Mouse (Mus musculus) lung, embryonic 15.5 days (tissue): ENCODE results near the gene Asphd1. TPM values are rescaled to one million over a fixed set of nuclear protein-coding genes. Genes with fewer than 3 reads are reported as not detected.

ENCODE experiments used
- ATAC-seq: fragments of 200-750 bp; cut with Nextera tagmentation; 2 replicates; pipeline ENCODE4 v1.8.0; 2017; ENCODE audit warnings: moderate number of reproducible peaks, borderline replicate concordance; ENCODE audit not compliant: low FRiP score, low TSS enrichment; ENCODE audit errors: extremely low read depth
- H3K27ac ChIP-seq: fragments of 300-500 bp; sonication (generic); 2 replicates; pipeline ENCODE4 v1.5.1; 2015; ENCODE audit warnings: moderate library complexity, mild to moderate bottlenecking, inconsistent platforms
- H3K27me3 ChIP-seq: fragments of 300-500 bp; sonication (generic); 2 replicates; pipeline ENCODE4 v1.6.1; 2015; ENCODE audit warnings: inconsistent platforms
- H3K36me3 ChIP-seq: fragments of 300-500 bp; sonication (generic); 2 replicates; pipeline ENCODE4 v1.6.1; 2015; ENCODE audit warnings: inconsistent platforms
- H3K4me1 ChIP-seq: fragments of 300-500 bp; sonication (generic); 2 replicates; pipeline ENCODE4 v1.6.1; 2015; ENCODE audit warnings: inconsistent platforms
- H3K4me2 ChIP-seq: fragments of 300-500 bp; sonication (generic); 2 replicates; pipeline ENCODE4 v1.6.1; 2015; ENCODE audit warnings: inconsistent platforms, mild to moderate bottlenecking, moderate library complexity
- H3K4me3 ChIP-seq: fragments of 300-500 bp; sonication (generic); 2 replicates; pipeline ENCODE4 v1.5.1; 2015; ENCODE audit warnings: mild to moderate bottlenecking, inconsistent platforms
- H3K9ac ChIP-seq: fragments of 300-500 bp; sonication (generic); 2 replicates; pipeline ENCODE4 v1.6.1; 2015; ENCODE audit warnings: inconsistent platforms
- H3K9me3 ChIP-seq: fragments of 300-500 bp; sonication (generic); 2 replicates; pipeline ENCODE4 v1.6.1; 2016; ENCODE audit warnings: inconsistent platforms
- WGBS: fragments of 180-500 bp; shearing (Covaris S2); methylation state at CpG from one replicate; pipeline ENCODE4 v1.1.7; 2015; 5-methylcytosine and 5-hydroxymethylcytosine counted together
- polyA plus RNA-seq: library from polyadenylated mRNA; unstranded; fragments of >200 nt; fragmentation: Nextera tagmentation; extraction: Ambion mirVana; gene quantifications from 2 replicates; pipeline ENCODE4 v1.2.1, GENCODE M21; 2015

The Asphd1 gene
- polyA plus RNA-seq, 1 experiment from 2014 or later, result 0.09 TPM

- Histone ChIP-seq H3K27me3 (peaks cover 38% of the 10 kb centered on the region), H3K9me3 (no peaks in the 10 kb centered on the region), H3K4me3 (peak within 1 kb of the TSS; percentile 37), H3K36me3 (no peaks in the 10 kb centered on the region), H3K9ac (no peak within 1 kb of the TSS), H3K27ac (no peak within 1 kb of the TSS), H3K4me2 (peak within 1 kb of the TSS; percentile 84), H3K4me1 (peaks cover 12% of the 10 kb centered on the region)
- peak; percentile 86 for ATAC-seq
- WGBS, result under 1% methylated on average over 42 of the region's 42 CpGs
These were observed 638 bp upstream of the Asphd1 start, which contains the start of gene Sez6l2 for GRCm38 (mm10) chr7:126949793-126950646. Sez6l2 (plus strand) TSS chr7:126950563.

GRCm38 (mm10) chr7:126948626-126949025 is 756 bp downstream of the Asphd1 start:
- Histone ChIP-seq H3K9ac (no peak overlapping the region), H3K27ac (no peak overlapping the region), H3K9me3 (no peaks in the 10 kb centered on the region), H3K4me3 (no peak overlapping the region), H3K36me3 (no peaks in the 10 kb centered on the region), H3K4me2 (no peak overlapping the region), H3K4me1 (peaks cover 12% of the 10 kb centered on the region), H3K27me3 (peaks cover 38% of the 10 kb centered on the region)
- WGBS, result 71% methylated on average over 10 of the region's 10 CpGs
- no peak for ATAC-seq

- ATAC-seq, result no peak
- no peak overlapping the region for H3K4me2 ChIP-seq
- H3K27ac ChIP-seq, result no peak overlapping the region
- H3K4me1 ChIP-seq, result peaks cover 12% of the 10 kb centered on the region
- no peak overlapping the region for H3K9ac ChIP-seq
- no peak overlapping the region for H3K4me3 ChIP-seq
- peaks cover 17% of the 10 kb centered on the region for H3K27me3 ChIP-seq
- no peaks in the 10 kb centered on the region for H3K9me3 ChIP-seq
- 42% methylated on average over 3 of the region's 3 CpGs for WGBS
- peaks cover 3% of the 10 kb centered on the region; the same call in 1 of the 2 replicates for H3K36me3 ChIP-seq
These were observed 2.9 kb downstream of the Asphd1 start for GRCm38 (mm10) chr7:126946530-126946929.

- Histone ChIP-seq H3K27me3 (no peaks in the 10 kb centered on the region), H3K36me3 (peaks cover 8% of the 10 kb centered on the region), H3K4me3 (no peak overlapping the region), H3K9me3 (no peaks in the 10 kb centered on the region), H3K9ac (no peak overlapping the region), H3K4me2 (no peak overlapping the region), H3K4me1 (no peaks in the 10 kb centered on the region), H3K27ac (no peak overlapping the region)
- no peak for ATAC-seq
- 69% methylated on average over 5 of the region's 5 CpGs for WGBS
These were observed 7.6 kb downstream of the Asphd1 start for GRCm38 (mm10) chr7:126941801-126942200.

- no peaks in the 10 kb centered on the region for H3K4me1 ChIP-seq
- H3K4me3 ChIP-seq, result no peak overlapping the region
- no peak overlapping the region for H3K4me2 ChIP-seq
- no peaks in the 10 kb centered on the region for H3K27me3 ChIP-seq
- WGBS, result 52% methylated on average over 6 of the region's 6 CpGs
- H3K9me3 ChIP-seq, result no peaks in the 10 kb centered on the region
- peaks cover 13% of the 10 kb centered on the region for H3K36me3 ChIP-seq
- H3K27ac ChIP-seq, result no peak overlapping the region
- no peak overlapping the region for H3K9ac ChIP-seq
- ATAC-seq, result no peak
These were observed 8.2 kb downstream of the Asphd1 start for GRCm38 (mm10) chr7:126941171-126941570.

GRCm38 (mm10) chr7:126932652-126933051 is 16.7 kb downstream of the Asphd1 start:
- 85% methylated on average over 2 of the region's 2 CpGs for WGBS
- no peak overlapping the region for H3K4me3 ChIP-seq
- H3K36me3 ChIP-seq, result peaks cover 15% of the 10 kb centered on the region
- peaks cover 11% of the 10 kb centered on the region for H3K4me1 ChIP-seq
- H3K27ac ChIP-seq, result no peak overlapping the region
- no peaks in the 10 kb centered on the region for H3K9me3 ChIP-seq
- no peak for ATAC-seq
- H3K4me2 ChIP-seq, result no peak overlapping the region
- no peaks in the 10 kb centered on the region for H3K27me3 ChIP-seq
- no peak overlapping the region for H3K9ac ChIP-seq

GRCm38 (mm10) chr7:126929046-126929445 is 20.3 kb downstream of the Asphd1 start:
- peak; percentile 72 for ATAC-seq
- H3K9ac ChIP-seq, result peak overlapping the region; percentile 90
- H3K36me3 ChIP-seq, result peaks cover 6% of the 10 kb centered on the region; the same call in 1 of the 2 replicates
- H3K27ac ChIP-seq, result peak overlapping the region; percentile 70
- no peaks in the 10 kb centered on the region for H3K9me3 ChIP-seq
- peak overlapping the region; percentile 94 for H3K4me2 ChIP-seq
- no peaks in the 10 kb centered on the region for H3K27me3 ChIP-seq
- WGBS, result under 1% methylated on average over 27 of the region's 27 CpGs
- H3K4me1 ChIP-seq, result peaks cover 11% of the 10 kb centered on the region
- peak overlapping the region; percentile 93 for H3K4me3 ChIP-seq

GRCm38 (mm10) chr7:126928384-126929037 is 20.9 kb downstream of the Asphd1 start, which contains the start of gene Kctd13:
Kctd13 (plus strand) TSS chr7:126928879.
- no peaks in the 10 kb centered on the region for H3K9me3 ChIP-seq
- peak; percentile 98 for ATAC-seq
- H3K27ac ChIP-seq, result peak within 1 kb of the TSS; percentile 70
- H3K4me2 ChIP-seq, result peak within 1 kb of the TSS; percentile 94
- H3K36me3 ChIP-seq, result peaks cover 6% of the 10 kb centered on the region; the same call in 1 of the 2 replicates
- peak within 1 kb of the TSS; percentile 93 for H3K4me3 ChIP-seq
- H3K9ac ChIP-seq, result peak within 1 kb of the TSS; percentile 90
- H3K4me1 ChIP-seq, result peaks cover 11% of the 10 kb centered on the region
- H3K27me3 ChIP-seq, result no peaks in the 10 kb centered on the region
- 3% methylated on average over 55 of the region's 56 CpGs for WGBS

GRCm38 (mm10) chr7:126926299-126926698 is 23.1 kb downstream of the Asphd1 start:
- H3K9ac ChIP-seq, result no peak overlapping the region
- 18% methylated on average over 3 of the region's 3 CpGs for WGBS

GRCm38 (mm10) chr7:126923999-126924398 is 25.4 kb downstream of the Asphd1 start:
- H3K4me2 ChIP-seq, result no peak overlapping the region
- H3K36me3 ChIP-seq, result no peaks in the 10 kb centered on the region
- H3K27me3 ChIP-seq, result no peaks in the 10 kb centered on the region
- no peak overlapping the region for H3K9ac ChIP-seq
- no peak overlapping the region for H3K27ac ChIP-seq
- no peaks in the 10 kb centered on the region for H3K9me3 ChIP-seq
- H3K4me3 ChIP-seq, result no peak overlapping the region
- no peaks in the 10 kb centered on the region for H3K4me1 ChIP-seq
- WGBS, result 72% methylated on average over 5 of the region's 5 CpGs
- no peak for ATAC-seq

More at GRCm38 (mm10) chr7:126926299-126926698, 23.1 kb downstream of the Asphd1 start:
- no peak for ATAC-seq
- no peak overlapping the region for H3K27ac ChIP-seq
- no peak overlapping the region for H3K4me3 ChIP-seq
- no peak overlapping the region for H3K4me2 ChIP-seq
- H3K36me3 ChIP-seq, result peaks cover under 1% of the 10 kb centered on the region; the same call in 1 of the 2 replicates
- no peaks in the 10 kb centered on the region for H3K9me3 ChIP-seq
- H3K27me3 ChIP-seq, result no peaks in the 10 kb centered on the region
- peaks cover 11% of the 10 kb centered on the region for H3K4me1 ChIP-seq

- 42% methylated on average over 5 of the region's 5 CpGs for WGBS
These were observed 26.7 kb downstream of the Asphd1 start, which contains the start of gene Tmem219 for GRCm38 (mm10) chr7:126922624-126923060. Tmem219 (minus strand) TSS chr7:126922917.

More at GRCm38 (mm10) chr7:126922624-126923060, 26.7 kb downstream of the Asphd1 start, which contains the start of gene Tmem219:
- no peaks in the 10 kb centered on the region for H3K9me3 ChIP-seq
- no peaks in the 10 kb centered on the region for H3K4me1 ChIP-seq
- H3K27me3 ChIP-seq, result no peaks in the 10 kb centered on the region
- H3K4me2 ChIP-seq, result no peak within 1 kb of the TSS
- H3K27ac ChIP-seq, result no peak within 1 kb of the TSS
- no peak within 1 kb of the TSS for H3K4me3 ChIP-seq
- H3K36me3 ChIP-seq, result no peaks in the 10 kb centered on the region
- no peak; the same call in 1 of the 2 replicates for ATAC-seq
- H3K9ac ChIP-seq, result no peak within 1 kb of the TSS
